Mouse (Mus musculus) gastrocnemius, postnatal 10 days (tissue): ENCODE measurements around the gene Hnrnpul1. TPM values are rescaled to one million over a fixed set of nuclear protein-coding genes. Genes with fewer than 3 reads are reported as not detected.
A peak's percentile ranks its signal among the peaks of the same experiment; 100 is the strongest.
"Not testable (repeated sequence)": the region's sequence is repeated elsewhere in the genome, so short reads cannot be mapped to it uniquely, and the experiment has no call there.

Experiments used
- DNase-seq: peaks from one replicate; pipeline ENCODE4 v3.0.0; 2021; ENCODE audit warnings: mixed read lengths
- long read RNA-seq, 2 experiments: library from polyadenylated mRNA; stranded (forward); transcript quantifications; one replicate each; pipeline ENCODE4 v2.0.0; 2021
- total RNA-seq, 2 experiments: library from RNA; stranded (reverse); gene quantifications; 2 replicates each; pipeline ENCODE4 v1.2.3; 2021

Gene Hnrnpul1
- total RNA-seq, result 10 to 100 TPM; 91.8 to 98.1 TPM
- long read RNA-seq, experiment 1, transcript Hnrnpul1-205 (15 exons, 3,784 nt), result major isoform, 57 of 78 reads
- long read RNA-seq, experiment 1, transcript Hnrnpul1-201 (15 exons, 3,354 nt), result minor isoform, 5 of 78 reads
- long read RNA-seq, experiment 1, partial matches to known transcripts, result 8 of 78 reads
- long read RNA-seq, experiment 1, other reads (novel, unspliced or antisense), result 8 of 78 reads
- long read RNA-seq, experiment 2, transcript Hnrnpul1-205 (15 exons, 3,784 nt), result major isoform, 36 of 65 reads
- long read RNA-seq, experiment 2, partial matches to known transcripts, result 20 of 65 reads
- long read RNA-seq, experiment 2, other reads (novel, unspliced or antisense), result 3 of 65 reads

DNA sequence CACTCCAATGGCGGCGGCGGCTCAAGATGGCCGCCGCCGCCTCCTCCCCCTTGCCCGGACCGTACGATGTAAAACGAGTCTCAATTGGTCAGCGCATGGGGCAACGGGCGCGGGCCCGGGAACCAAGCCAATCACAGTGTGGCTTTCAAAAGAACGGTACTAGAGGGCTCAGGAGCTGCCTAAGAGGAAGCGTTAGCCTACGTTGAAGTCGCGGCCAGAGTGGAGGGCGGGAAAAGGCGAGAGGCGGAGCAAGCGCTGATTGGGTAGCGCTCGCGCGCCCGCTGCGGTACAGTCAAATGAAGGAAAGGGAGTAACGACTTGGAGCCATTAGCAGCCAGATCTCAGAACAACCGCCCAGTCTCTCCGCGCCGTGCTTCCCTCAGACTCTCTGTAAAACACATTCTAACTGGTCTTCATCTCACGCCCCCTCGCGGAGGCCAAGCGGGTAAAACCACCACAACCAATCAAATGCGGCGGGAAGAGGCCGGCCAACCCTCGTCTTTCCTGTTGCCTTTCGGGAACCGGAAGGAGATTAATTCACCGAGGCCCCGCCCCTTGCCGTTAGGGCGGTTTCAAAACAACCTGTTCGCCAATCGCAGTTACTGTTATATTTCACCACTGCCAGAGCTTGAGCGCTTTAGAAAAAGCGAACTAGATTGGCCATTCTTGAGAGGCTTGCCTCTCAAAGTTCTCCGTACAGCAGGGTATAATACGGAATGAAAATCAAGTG is at the start of gene Hnrnpul1:
Gene Hnrnpul1, minus strand, starts transcription at position 20 of the 730 bp plus-strand sequence.
- peak; percentile 98 for DNase-seq

DNA sequence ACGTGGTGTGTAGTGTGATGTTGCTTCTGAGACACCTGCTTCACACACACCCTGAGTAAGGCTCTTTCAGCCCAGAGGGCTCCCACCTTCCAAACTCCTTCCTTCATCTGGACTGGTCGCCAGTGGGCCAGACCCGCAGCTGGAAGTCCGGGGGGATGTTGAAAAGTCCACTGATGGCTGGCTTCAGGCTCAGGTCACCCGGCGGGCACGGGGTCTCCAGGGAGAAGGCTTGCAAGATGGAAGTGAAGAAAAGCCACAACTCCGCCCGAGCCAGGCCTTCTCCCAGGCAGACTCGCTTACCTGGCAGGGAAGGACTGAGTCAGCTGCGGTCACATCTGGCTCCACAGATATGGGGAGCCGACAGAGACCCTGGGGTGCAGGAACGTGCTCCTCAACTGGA is 48.9 kb upstream of the Hnrnpul1 start:
- no peak for DNase-seq

DNA sequence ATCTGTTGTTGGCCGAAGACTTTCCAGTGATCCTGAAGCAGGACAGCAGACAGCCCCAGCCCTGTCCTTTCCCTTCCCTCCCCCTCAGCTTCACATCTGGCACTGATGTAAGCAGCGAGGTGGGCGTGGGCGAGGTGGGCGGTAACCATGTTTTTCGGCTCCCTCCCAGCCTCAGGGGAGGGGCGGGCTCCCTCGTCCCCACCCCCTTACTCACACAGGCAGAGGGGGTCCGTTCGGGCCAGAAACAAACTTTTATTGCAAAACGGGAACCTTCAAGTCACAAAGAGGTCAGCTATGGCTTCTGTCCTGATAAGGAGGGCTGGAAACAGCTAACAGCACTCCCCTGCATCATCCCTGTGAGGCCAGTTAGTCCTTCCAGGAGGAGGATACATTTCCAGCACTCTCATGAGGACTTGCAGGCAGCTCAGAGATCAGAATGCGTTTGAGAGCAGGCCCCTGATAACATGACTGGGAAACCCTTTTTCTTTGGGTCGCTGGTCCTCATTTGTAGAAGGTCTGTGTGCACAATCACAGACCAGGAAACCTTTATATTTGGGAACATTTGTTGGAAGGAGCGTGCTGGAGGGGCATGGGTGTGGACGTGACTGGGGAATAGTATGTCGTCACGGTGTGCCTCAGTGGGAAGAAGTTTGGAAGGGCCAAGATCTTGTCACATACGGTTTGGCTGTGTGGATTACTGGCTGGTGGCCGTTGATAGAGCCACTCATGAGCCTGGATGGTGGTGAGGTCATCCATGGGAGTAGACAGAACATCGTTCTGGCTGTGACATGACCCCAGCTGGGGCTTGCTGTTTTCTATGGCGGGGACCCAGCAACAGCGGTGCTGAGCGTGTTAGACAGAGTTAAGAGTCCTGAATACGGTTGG is 47.9 kb upstream of the Hnrnpul1 start:
- DNase-seq, result peak; percentile 81

DNA sequence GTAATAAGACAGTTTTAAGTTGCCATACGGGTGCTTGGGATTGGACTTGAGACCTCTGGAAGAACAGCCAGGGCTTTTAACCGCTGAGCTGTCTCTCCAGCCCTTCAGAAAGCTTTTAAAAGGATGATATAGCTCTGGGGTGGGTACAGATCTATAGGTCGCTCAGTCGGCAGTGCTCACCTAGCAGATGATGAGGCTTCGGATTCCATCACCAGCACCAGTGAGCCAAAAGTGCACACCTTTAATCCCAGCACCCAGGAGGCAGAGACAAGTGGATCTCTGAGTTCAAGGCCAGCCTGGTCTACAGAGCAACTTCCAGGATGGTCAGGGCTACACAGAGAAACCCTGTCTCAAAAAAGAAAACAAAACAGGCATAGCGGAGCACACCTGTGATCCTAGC is 46.5 kb upstream of the Hnrnpul1 start:
- no peak for DNase-seq

DNA sequence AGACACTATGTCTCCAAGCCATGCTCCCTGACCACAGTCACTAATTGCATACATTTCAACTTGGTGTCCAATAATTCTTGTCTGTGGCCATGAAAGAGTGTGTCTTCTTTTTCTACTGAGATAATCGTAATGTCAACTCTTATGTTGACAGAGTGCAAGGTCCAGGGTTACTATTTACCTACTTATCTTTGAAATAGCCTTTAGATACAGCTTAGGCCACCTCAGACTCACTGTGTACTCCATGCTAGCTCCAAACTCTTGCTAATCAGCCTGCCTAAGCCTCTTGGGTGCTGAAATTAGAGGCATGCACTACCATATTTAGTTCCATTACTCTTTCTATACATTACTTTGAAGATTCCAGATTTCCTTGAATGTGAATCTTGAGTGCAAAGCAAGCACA is 44.8 kb upstream of the Hnrnpul1 start:
- DNase-seq, result no peak

DNA sequence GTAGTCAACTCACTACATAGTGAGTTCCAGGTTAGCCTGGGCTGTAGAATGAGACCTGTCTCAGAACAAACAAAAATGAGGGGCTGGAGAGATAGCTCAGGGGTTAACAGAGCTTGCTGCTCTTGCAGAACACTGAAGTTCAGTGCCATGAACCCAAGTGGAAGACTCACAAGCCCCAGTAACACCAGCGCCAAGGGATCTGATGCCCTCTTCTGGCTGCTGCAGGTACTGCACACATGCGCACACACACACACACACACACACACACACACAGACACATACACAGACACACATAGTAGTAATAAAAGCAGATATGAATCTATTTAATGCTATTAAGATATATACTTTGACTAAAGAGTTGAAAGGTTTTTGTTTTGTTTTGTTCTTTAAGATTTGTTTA is 44.0 kb upstream of the Hnrnpul1 start:
- DNase-seq, result no peak

DNA sequence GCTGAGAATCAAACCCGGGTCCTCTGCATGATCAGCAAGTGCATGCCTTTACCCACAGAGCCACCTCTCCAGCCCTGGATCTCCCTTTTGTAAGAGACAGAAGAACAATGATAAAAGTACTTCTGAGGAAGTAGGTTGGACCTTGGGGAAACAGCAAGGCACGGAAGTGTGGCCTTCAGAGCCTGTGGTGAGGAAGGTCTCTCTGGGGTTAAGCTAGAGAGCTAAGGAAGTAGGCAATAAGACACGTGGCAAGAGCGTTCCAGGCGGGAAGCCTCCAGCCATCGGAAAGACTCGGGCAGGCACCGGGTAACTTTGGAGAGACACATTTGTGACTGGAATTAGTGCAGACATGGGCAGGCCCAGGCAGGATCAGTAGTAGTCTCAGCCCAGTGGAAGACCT is 40.2 kb upstream of the Hnrnpul1 start:
- no peak for DNase-seq

DNA sequence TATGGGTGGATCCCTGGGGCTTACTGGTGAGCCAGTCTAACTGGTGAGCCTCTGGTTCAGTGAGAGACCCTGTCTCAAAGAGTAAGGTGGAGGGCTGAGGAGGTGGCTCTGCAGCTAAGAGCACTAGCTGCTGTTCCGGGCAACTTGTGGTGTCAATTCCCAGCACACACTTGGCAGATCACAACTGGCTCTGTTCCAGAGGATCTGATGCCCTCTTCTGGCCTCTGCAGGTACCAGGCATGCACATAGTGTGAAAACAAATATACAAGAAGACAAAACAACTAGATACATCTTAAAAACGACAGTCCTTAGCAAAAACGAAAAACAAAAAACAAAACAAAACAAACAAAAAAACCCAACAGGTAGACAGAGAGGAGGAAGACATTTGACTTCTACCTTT is 39.1 kb upstream of the Hnrnpul1 start:
- DNase-seq, result peak; percentile 43

DNA sequence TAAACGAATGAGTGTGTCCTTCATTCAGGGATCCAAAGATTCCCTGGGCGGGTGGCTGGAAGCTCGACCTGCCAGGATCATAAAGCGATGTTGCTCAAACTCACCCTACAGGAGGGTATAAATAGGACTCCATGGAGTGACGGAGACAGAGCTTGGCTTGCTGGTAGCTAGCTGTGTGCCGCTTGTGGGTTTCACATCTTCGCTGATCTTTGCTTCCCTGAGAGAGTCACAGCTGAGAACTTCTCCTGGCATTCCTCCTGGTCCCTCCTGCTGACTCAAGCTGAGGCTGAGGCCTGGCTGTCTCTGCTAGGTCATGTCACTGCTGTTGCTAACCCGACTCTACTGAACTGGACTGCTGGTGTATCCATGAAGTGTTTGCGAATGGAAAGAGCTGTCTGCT is 38.4 kb upstream of the Hnrnpul1 start:
- DNase-seq, result not testable (repeated sequence)

DNA sequence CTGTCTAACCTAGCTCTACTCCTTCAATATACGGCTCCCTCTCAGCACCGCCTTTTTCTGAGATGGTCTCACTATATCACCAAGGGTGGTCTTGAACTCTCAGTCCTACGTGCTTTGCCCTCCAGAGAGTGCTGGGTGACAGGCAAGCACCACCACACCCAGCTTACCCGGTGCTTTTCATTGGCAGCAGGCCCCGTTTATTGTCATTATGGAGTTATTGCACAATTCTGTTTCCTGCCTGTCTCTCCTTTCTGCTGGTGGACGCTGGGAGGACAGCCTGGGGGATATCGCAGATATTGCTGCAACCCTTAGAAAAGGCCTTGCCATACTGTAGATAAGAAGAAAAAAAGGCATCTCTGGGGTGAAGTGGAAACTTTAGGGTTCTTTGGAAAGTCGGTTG is 36.1 kb upstream of the Hnrnpul1 start:
- DNase-seq, result no peak

DNA sequence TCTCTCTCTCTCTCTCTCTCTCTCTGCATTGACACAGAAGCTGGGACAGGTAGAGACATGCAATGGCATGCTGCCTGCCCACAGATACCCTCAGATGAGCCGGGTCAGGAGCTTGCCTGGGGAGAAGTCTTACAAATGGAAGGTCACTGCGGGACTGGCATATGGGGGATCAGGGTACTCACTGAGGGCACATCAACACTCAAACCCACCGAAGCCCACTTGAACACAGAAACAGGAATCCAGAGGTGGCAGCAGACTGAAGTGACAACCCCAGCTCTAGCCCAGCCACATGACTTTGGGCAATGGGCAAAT is 34.5 kb upstream of the Hnrnpul1 start:
- DNase-seq, result no peak

DNA sequence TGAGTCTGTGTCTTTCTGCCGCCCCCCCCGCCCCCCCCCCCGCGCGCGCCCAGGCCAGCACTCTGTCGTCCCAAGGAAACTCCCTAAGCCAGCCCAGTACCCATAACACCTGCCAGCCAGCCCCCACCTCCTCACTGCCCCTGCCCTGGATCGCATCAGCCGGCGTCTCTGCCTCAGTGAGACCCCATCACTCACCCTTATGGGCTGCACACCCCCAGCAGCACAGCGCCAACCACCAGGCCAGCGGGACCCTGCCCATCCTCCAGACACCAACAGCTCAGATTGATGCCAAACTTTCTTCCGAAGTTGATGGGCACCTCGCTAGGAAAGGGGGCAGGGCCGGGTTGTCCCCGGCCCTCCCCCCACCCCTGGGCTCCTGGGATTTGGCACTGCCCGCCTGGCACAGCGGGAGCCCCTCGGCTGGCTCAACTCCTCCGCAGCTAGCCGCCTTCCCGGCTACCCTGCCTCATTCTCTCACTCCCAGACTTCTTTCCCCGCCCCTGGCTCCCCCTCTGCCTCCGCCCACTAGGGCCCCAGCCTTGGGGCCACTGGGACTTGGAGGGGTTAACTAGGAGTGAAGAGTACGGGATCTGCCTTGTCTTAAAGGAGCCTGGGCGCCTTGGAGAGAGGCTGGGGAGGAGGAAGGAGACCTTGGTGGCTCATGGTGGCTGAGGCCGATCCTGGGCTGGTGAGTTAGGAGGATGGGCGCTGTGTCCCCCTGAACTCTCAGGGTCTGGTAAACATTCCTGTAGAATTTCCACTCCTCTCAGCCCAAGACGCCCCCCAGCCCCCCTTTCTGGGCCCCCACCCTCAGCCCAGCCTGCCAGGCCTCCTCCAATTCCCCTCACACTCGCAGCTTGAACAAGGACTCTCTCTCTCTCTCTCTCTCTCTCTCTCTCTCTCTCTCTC is 33.9 kb upstream of the Hnrnpul1 start, which contains the start of gene Axl:
Gene Axl, minus strand, starts transcription at position 486 of the 909 bp plus-strand sequence.
- DNase-seq, result peak; percentile 71

DNA sequence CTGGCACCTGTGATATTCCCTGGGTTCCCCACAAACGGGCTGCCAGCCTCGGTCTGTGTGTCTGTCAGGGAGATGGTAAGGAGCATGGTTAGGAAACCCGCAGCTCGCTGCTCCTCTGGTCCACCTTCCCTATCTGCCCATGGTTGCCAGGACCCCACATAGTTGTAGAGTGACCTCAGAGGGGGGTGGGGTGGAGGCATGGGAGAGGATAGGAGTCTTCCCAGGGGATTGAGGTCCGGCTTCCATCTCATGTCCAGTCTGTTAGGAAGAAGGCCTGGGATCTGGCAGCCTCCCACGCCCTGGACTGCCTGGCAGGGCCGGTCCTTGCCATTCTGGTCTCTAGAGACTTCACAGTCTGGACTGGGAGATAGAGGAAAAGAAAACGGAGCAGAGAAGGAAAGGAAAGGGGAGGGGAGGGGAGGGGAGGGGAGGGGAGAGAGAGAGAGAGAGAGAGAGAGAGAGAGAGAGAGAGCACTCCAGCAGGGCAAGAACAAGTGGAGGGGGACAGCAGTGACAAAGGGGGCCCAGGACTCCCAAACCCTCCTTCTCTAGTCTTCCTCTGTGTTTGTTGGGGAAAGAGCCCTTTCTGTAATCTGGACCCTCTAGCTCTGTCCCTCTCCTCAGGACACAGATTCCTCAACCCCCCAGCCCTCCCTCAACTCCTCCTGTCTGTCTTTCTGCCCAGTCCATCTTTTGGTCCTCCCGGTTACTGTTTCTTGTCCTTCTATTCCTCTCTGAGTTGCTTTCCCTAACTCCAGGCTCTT is 33.1 kb upstream of the Hnrnpul1 start:
- no peak for DNase-seq

DNA sequence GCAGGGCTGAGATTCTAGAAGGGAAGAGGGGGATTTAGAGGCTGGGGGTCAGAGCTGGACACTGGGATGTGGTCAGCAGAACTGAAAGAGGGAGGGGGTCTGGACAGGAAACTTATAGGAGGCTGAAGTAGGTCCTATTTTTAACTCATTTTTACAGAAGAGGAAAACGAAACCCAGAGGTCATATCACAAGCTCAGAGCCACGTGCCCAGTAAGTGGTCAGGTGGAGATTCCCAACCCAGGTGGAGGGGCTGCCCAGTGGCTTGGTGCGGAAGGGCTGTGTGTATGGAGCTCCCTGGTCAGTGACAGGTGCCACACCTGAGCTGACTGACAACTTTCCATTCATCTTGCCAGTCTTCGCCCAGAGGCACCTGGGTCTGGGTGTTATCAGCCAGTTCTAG is 32.4 kb upstream of the Hnrnpul1 start:
- DNase-seq, result no peak

DNA sequence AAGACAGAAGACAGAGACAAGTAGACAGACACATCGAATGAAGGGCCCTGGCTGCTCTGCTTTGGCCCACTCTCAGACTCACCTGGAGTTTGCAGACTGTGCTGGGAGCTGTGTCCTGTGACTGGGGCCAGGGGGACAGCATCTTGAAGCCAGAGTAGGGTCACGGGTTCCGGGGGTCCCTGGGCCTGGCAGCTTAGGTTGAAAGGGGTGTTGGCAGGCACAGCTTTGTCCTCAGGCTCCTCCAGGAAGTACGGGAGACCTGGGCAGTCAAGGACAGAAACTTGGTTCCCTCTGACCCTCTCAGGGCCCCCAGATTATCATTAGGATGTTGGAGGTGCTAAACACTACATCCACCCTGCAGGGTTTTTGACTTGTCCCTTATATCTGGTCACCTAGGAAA is 31.2 kb upstream of the Hnrnpul1 start:
- no peak for DNase-seq

DNA sequence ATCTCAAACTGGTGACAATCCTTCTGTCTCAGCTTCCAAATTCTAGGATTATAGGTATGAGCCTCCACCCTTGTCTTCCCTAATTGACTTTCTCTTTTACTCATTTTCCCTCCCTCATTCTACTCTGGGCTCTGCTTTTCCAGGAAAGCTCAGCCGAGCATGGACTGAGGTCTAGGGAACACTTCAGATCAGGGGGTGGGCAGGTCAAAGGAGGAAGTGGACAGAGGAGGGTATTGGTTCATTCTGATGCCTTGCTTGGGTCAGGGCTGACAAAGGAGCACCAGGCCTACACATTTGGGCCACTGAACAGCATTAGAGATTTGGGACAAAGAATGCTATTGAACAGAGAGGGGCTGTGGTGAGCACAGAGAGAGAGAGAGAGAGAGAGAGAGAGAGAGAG is 30.3 kb upstream of the Hnrnpul1 start:
- no peak for DNase-seq

DNA sequence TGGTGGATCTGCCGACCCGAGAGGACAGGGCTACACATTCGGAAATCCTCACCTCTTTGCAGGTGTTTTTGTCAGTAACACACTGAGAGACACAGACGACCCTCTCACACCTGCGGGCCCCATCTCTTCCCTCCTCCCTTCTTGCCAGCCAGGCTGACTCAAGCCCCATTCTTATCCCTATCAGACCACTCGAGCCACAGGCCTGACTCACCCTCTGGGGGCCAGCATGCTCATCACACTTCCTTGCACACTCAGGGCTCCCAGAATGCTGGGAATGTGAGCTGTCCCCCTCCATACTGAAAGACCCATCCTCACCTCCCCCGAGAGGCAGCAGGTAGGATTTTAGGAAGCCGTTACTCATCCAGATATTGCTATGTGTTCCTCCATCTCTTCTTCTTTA is 29.2 kb upstream of the Hnrnpul1 start:
- DNase-seq, result no peak

DNA sequence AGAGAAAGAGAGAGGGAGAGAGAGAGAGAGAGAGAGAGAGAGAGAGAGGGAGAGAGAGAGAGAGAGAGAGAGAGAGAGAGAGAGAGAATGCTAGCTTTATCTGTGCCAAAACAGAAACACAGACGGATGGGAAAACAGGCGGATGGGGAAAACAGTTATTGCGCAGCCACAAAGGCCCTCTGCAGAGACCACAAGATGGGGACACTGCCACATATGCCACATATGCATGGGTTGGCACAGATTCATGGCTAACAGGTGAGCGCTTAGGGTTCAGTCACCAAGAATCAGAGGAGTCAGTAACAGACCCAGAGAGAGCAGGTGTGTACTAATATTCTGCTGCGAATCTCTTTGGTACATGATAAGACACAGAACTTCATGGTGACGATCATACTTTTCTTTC is 28.2 kb upstream of the Hnrnpul1 start:
- DNase-seq, result no peak

DNA sequence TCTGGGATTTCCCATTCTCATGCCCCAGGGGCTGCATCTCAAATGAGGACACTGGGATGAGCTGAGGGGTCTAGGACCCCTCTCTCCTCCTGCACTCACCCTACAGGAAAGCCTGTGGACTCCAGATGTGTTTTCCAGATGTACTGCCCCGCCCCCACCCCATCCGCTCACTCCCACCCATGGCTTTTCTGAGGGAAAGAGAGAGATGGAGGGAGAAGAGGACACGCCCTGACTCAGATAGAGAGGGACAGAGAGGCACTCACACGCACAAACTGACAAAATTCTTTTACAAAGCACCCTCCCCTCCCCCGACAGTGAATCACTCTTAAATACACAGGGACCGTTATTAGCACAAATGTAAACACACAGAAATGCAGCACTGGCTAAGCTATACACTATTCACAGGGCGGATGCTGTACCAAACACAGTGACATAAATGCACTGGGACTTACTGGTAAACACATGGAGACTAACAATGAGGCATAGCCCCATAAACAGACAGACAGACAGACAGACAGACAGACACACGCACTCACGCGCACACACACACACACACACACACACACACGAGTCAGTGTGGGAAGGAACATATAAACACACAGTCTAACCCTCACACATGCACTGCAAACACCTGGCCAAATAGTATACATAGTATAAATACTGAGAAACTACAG is 27.5 kb upstream of the Hnrnpul1 start:
- no peak for DNase-seq

DNA sequence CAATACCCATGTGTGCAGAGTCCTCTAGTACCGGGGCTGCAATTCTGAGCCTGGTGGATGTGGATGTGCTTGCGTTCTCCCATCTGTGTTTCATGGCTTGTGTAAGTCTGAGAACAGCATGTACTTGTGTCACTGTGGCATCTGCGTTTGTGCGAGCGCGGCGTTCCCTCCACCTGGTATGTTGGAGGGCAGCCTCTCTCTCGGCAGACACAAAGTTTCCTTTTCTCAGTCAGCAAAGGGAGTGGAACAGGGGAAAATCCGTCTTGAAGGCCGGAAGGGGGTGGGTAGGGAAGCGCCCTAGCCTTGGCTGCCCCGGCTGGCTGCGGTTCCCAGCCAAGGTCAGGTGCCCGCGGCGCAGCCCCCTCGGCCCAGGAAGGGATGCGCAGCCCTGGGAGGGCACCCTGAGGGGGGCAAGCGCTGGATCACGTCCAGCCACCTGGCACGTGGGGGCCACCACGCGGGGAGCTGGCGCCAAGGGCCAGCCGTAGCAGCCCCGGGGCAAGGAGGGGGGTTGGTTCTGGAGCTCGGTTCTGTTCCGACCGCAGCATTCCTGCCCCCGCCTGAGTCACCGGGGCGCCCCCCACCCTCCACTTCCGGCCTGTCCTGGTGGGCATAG is 26.9 kb upstream of the Hnrnpul1 start:
- peak; percentile 54 for DNase-seq
